Mouse (Mus musculus) urinary bladder, postnatal 36 days (tissue): ENCODE measurements around the gene Hrk.
A peak's percentile ranks its signal among the peaks of the same experiment; 100 is the strongest.

Experiments
- DNase-seq, 2 experiments: peaks; one replicate each; pipeline ENCODE4 v3.0.0; 2022; ENCODE audit warnings: low spot score in 2 of 2, mixed read lengths in 1 of 2

The Hrk gene

GRCm38 (mm10) chr5:118160691-118161090 lies 3.8 kb upstream of the Hrk start:
- DNase-seq: no peak

DNA sequence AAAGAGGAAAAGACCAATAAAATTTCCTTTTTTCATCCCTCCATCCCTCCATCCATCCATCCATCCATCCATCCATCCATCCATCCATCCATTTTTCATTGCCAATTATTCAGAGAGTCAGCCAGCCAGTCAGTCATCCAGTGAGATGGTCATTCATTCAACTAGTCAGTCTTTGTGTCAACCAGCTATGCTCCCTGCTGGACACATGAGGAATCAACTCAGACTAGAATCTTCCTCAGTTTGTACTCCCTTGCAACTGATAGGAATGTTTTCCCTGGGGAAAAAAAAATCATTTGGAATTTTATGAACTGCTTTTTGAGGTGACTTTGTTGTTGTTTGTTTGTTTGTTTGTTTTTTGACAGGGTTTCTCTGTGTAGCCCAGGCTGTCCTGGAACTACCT lies 1.0 kb downstream of the Hrk start:
- DNase-seq: no peak

DNA sequence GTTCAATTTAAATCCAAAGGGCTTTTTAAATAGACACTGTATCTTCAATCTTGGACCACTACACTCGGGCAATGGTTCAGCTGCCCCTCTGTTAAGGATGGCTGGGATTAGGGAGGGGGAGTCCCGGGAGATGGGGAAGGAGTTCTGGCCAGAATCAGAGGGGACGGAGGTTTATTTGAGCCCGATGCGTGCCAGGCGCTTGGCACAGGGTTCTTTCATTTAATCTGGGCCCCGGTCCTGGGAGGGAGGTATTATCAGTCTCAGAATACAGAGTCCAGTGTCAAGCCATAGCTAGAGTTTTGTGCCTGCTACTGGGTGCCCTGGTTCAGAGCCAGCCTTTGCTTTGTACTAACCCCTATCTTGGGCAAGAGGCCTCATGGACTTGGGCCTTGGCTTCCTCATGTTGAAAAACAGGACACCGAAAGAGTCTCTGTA lies 3.1 kb downstream of the Hrk start:
- no peak for DNase-seq

DNA sequence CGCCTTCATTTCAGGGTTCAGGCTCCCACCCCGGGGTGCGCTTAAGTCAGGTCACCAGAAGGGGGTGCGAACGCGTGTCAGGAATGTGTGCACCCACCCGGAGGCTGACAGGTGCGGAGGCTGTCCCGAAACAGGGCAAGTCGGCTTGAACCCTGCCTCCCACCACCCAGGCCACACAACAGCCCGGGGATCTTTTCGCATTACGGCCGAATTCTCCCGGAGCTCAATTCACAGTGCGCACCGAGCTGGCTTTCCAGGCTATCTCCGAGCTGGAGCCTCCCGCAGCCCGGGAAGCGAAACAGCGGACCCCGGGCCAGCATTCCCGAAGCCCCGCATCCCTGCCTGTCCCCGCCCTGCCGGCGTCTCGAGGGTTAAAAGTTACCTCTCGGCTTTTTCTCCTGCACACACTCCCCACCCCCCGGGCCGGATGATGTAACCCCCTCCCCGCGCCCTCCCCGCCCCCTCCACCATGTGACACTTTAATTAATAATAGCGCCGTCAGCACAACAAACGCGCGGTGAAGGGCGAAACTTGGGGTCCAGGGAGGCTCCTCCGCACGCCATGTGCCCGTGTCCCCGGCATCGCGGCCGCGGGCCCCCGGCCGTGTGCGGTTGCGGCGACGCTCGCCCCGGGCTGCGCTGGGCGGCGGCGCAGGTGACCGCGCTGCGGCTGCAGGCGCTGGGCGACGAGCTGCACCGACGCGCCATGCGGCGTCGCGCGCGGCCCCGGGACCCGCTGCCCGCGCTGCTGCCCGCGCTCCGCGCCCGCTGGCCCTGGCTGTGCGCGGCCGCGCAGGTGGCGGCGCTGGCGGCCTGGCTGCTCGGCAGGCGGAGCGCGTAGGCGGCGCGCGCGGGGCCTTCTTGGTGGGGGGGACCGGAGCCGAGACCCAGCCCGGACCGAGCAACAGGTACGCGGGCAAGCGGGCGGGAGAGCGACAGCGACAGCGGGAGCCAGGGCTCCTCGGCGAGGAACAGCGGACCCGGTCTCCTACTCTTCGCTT lies 5.1 kb downstream of the Hrk start:
- DNase-seq: no peak

GRCm38 (mm10) chr5:118170888-118171529 lies 6.6 kb downstream of the Hrk start:
- no peak for DNase-seq

GRCm38 (mm10) chr5:118171665-118172064 lies 7.2 kb downstream of the Hrk start:
- DNase-seq: no peak

DNA sequence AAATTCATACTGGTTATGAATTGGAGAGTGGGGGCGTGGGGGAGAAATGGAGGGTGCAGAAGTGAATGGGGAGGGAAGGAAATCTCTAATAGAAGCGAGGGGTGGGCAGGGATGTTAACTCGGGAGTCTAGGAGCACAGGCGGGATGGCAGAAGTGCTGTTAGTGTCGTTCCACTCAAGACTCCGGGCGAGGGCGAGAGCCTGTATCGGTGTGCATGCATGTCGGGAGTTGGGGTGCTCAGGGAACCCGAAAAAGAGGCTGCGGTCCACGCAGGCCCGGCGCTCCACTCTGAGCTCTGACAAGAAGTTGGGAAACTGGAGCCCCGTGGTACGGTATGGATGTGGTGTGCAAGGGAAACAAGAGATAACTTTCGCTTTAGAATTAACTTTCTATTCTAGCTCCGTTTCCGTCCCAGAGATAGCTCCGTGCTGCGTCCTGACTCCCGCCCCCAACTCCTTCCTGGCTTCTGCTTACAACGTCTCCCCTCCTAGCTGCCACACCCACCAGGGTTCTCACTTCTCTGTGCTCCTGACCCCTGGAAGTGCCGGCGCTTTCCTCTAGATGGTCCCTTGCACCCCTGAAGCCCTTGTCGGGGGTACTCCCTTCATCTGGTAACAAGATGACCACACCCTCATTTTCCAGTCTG lies 7.8 kb downstream of the Hrk start:
- no peak for DNase-seq

DNA sequence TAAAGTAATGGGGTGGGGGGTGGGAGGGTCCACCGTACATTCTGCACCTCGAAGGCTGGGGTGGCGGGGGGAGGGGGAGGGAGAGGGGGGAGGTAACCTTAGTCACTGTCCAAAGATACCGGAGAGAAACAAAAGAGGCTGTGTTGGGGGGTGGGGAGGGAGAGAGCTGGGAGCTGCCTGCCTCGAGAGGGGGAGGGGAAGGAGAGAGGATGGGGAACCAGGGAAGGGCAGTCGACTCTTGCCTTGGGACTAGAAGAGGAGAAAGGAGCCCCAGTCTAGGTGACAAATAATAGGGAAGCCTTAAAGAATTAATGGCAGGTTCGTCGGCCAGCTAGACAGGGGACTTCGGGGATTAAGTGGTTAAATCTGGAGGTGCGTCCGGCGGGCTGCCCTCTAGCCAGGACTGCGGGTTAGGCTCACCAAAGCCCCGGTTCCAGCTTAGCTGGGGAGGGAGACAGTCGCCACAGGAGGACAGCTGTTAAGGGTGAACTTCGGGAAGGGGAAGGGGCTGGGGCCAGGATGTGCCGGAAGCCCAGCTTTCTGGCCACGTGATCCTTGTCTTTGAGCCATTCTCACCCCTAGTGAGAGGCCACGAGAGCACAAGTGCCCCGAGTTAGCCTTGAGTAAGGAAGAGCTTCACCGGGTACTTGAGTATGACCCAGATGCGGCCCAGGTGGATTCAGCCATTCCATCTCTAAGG lies 10.0 kb downstream of the Hrk start:
- DNase-seq: no peak

- no peak for DNase-seq
Observed at GRCm38 (mm10) chr5:118175137-118175536, 10.7 kb downstream of the Hrk start.

- no peak for DNase-seq
Observed at GRCm38 (mm10) chr5:118177640-118178039, 13.2 kb downstream of the Hrk start.

GRCm38 (mm10) chr5:118186903-118187633 lies 22.6 kb downstream of the Hrk start:
- no peak for DNase-seq

GRCm38 (mm10) chr5:118188356-118188755 lies 23.9 kb downstream of the Hrk start:
- no peak for DNase-seq

DNA sequence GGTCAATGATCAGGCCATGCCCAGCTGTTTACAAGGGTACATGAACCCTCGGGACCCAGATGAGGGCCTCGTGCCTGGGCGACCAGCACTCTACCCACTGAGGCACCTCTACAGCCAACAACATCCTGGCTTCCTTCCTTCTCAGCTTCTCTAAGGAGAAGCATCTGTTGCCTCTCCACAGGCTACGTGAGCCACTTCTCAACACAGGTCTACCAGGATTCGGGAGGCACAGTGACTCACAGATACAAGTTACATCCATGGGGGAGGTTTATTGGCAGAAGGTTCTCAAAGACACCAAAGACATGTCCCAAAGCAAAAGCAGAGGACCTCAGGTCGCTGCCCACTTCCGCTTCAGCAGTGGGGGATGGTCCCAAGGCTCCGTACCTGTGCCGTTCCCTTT lies 26.0 kb downstream of the Hrk start:
- DNase-seq: no peak

GRCm38 (mm10) chr5:118192221-118192620 lies 27.8 kb downstream of the Hrk start:
- no peak for DNase-seq

DNA sequence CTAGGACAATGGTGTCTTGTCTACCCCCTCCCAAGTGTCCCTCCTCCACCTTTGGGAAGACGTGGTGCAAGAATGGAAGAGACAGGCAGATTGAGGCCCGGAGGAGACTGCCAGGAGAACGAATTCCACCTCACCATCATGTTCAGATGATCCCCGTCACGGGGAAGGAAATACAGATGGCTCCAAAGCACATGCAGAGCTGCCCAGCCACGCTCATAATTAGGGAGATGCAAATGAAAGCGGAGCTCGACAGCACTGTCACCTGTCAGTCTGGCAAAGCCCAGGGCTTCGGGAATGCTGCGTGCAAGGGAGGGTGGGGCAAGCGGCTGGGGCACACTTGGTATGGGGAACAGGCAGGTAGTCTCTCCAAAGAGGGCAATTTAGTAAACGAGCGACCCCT lies 33.0 kb downstream of the Hrk start:
- DNase-seq: no peak

DNA sequence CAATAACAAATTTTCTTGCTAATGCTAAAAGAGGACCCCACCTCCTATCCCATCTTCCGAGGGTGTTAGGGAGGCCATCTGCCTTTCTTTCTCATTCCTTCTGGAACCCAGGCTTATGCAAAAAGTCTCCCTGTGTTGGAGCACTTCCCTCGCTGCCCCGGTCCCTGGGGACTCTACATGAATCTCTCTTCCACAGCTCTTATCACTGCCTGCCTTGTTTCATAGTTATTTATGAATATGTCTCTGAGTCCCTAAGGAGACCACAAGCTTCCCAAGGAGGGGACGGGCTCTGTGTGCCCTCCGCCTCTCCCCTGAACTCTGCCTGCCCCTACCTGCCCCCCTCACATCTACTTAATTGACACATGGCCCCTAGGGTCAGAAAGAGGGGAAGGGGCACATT lies 35.2 kb downstream of the Hrk start:
- DNase-seq: no peak

GRCm38 (mm10) chr5:118204675-118205440 lies 40.4 kb downstream of the Hrk start:
- no peak for DNase-seq

DNA sequence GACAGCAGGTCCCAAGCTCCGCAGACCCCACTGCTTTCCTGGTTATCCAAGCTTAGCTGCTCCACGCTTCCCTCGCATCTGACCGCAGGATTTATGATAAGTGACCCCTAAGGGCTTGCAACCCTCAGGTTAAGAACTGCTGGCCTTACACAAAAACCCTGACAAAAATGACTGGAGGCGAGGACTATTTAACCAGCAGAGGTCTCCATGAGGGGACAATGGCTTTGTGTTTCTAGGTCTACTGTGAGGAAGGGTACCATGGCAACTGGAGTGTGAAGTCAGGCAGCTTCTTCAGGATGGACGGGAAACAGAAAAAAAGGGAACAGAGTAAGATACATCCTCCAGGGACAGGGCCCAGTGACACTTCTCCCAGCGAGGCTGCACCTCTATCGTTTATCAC lies 41.4 kb downstream of the Hrk start:
- DNase-seq: no peak

- DNase-seq: no peak
Observed at GRCm38 (mm10) chr5:118214012-118214411, 49.6 kb downstream of the Hrk start.

GRCm38 (mm10) chr5:118214418-118215154 lies 50.1 kb downstream of the Hrk start:
- DNase-seq: peak; percentile 38 to 56
